In the genomic region with DNA sequence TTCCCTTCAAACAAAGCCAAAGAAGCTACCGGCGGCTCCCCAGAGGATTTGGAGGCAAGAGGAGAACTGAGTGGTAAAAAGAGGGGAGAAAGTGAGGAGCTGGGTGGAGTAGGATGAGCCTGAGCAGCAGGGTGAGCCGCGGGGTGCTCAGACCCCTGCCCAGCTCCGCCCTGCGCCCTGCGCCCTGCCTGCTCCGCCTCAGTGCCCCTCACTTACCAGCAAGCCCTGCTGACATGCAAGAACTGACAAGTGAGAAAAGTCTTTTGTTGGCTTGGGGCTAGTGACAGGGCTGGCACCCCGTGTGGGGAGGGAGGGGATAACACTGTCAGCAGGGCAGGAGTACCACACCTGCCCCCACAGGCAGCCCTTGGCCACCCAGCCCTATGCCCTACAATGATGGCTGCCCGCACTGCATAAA, we compare ENCODE assay signal across 9 mouse cellular contexts.
DNase-seq lines count a peak whose midpoint lies in the region; ATAC-seq and TF ChIP-seq lines count a peak whose summit lies in the region.
"Had no signal": no experiment of that assay in that cellular context is flagged by ENCODE, and none has a peak within 500 bp of the region (broad histone marks: within the 10 kb centered on the region; RNA-seq: fewer than 3 reads in every experiment).

No protein-coding gene starts in this region.

- peak overlapping the region; percentile 70 for H3K4me2 ChIP-seq in lung, embryonic 14.5 days
- peak overlapping the region; percentile 74 for H3K4me2 ChIP-seq in forebrain, embryonic 16.5 days (ENCODE audit: low read length)
- H3K4me2 ChIP-seq in hindbrain, postnatal 0 days (ENCODE audit: low read depth, low read length): peak overlapping the region; percentile 97
- H3K4me2 ChIP-seq in midbrain, embryonic 13.5 days (replicated peaks): peak overlapping the region; percentile 83

- peak; percentile 46 for TF ChIP-seq CTCF in lung, embryonic 14.5 days (IDR thresholded peaks at IDR 0.05; ENCODE audit: low read depth)
- TF ChIP-seq CTCF in hindbrain, postnatal 0 days (IDR thresholded peaks at IDR 0.05; ENCODE audit: low read depth): peak; percentile 72

- ATAC-seq in lung, embryonic 14.5 days (ENCODE audit: insufficient read depth): peak; percentile 93
- ATAC-seq in forebrain, embryonic 16.5 days: peak; percentile 90
- peak; percentile 92 for ATAC-seq in hindbrain, postnatal 0 days
- ATAC-seq in midbrain, embryonic 13.5 days: peak; percentile 98

- H3K27ac ChIP-seq in lung, embryonic 14.5 days (ENCODE audit: low read depth): no peak overlapping the region
- peak overlapping the region; percentile 17; the same call in 1 of the 2 replicates for H3K27ac ChIP-seq in forebrain, embryonic 16.5 days (ENCODE audit: low read length)
- peak overlapping the region; percentile 70 for H3K27ac ChIP-seq in hindbrain, postnatal 0 days
- H3K27ac ChIP-seq in midbrain, embryonic 13.5 days: peak overlapping the region; percentile 5
- H3K27ac ChIP-seq: liver, embryonic 14.5 days had no signal

- H3K4me3 ChIP-seq in lung, embryonic 14.5 days (ENCODE audit: low read depth, low read length): peak overlapping the region; percentile 34
- peak overlapping the region; percentile 58 for H3K4me3 ChIP-seq in forebrain, embryonic 16.5 days (replicated peaks; ENCODE audit: low read length)
- peak overlapping the region; percentile 55 for H3K4me3 ChIP-seq in hindbrain, postnatal 0 days (ENCODE audit: low read length)
- peak overlapping the region; percentile 53 for H3K4me3 ChIP-seq in midbrain, embryonic 13.5 days (replicated peaks)

- no peaks in the 10 kb centered on the region for H3K4me1 ChIP-seq in lung, embryonic 14.5 days (ENCODE audit: insufficient read depth)
- H3K4me1 ChIP-seq in forebrain, embryonic 16.5 days (replicated peaks; ENCODE audit: control insufficient read depth, insufficient read depth, low read length): peaks cover 9% of the 10 kb centered on the region; the same call in 1 of the 2 replicates
- H3K4me1 ChIP-seq in hindbrain, postnatal 0 days (ENCODE audit: insufficient read depth, low read length): peaks cover 3% of the 10 kb centered on the region; the same call in 1 of the 2 replicates
- H3K4me1 ChIP-seq in midbrain, embryonic 13.5 days (replicated peaks): peaks cover 24% of the 10 kb centered on the region

- DNase-seq in lung, embryonic 14.5 days: peak; percentile 44
- DNase-seq in lung, postnatal 25 days (ENCODE audit: low spot score): no peak
- DNase-seq in cerebellum, adult 9-10 months: peak; percentile 83
- DNase-seq in hindbrain, postnatal 0 days (ENCODE audit: low spot score): peak; percentile 69
- no peak for DNase-seq in urinary bladder, postnatal 36 days (ENCODE audit: low spot score in 2 of 2)
- no peak for DNase-seq in MN1 (ENCODE audit: low spot score)

- no peaks in the 10 kb centered on the region for H3K36me3 ChIP-seq in lung, embryonic 14.5 days (ENCODE audit: insufficient read depth)
- no peaks in the 10 kb centered on the region for H3K36me3 ChIP-seq in forebrain, embryonic 16.5 days (ENCODE audit: control insufficient read depth, insufficient read depth)
- no peaks in the 10 kb centered on the region for H3K36me3 ChIP-seq in hindbrain, postnatal 0 days (ENCODE audit: insufficient read depth, low read length)
- H3K36me3 ChIP-seq in midbrain, embryonic 13.5 days: no peaks in the 10 kb centered on the region

- peaks cover 6% of the 10 kb centered on the region; the same call in 1 of the 2 replicates for H3K27me3 ChIP-seq in lung, embryonic 14.5 days (ENCODE audit: insufficient read depth, low read length)
- H3K27me3 ChIP-seq in forebrain, embryonic 16.5 days (replicated peaks; ENCODE audit: control insufficient read depth, insufficient read depth, low read length): no peaks in the 10 kb centered on the region
- no peaks in the 10 kb centered on the region for H3K27me3 ChIP-seq in hindbrain, postnatal 0 days (ENCODE audit: insufficient read depth, low read length)
- H3K27me3 ChIP-seq in midbrain, embryonic 13.5 days: no peaks in the 10 kb centered on the region

- 2% methylated on average over 10 of the region's 10 CpGs for WGBS in lung, embryonic 14.5 days
- WGBS in forebrain, embryonic 16.5 days: 1% methylated on average over 10 of the region's 10 CpGs
- WGBS in hindbrain, postnatal 0 days: 0% methylated on average over 10 of the region's 10 CpGs
- WGBS in midbrain, embryonic 13.5 days: 0% methylated on average over 9 of the region's 10 CpGs

- no peaks in the 10 kb centered on the region for H3K9me3 ChIP-seq in lung, embryonic 14.5 days (ENCODE audit: low read depth, low read length)
- H3K9me3 ChIP-seq in forebrain, embryonic 16.5 days (ENCODE audit: control insufficient read depth, low read length): no peaks in the 10 kb centered on the region
- H3K9me3 ChIP-seq in hindbrain, postnatal 0 days (ENCODE audit: low read length): no peaks in the 10 kb centered on the region
- no peaks in the 10 kb centered on the region for H3K9me3 ChIP-seq in midbrain, embryonic 13.5 days

- H3K9ac ChIP-seq in lung, embryonic 14.5 days: peak overlapping the region; percentile 36; the same call in 1 of the 2 replicates
- peak overlapping the region; percentile 72 for H3K9ac ChIP-seq in forebrain, embryonic 16.5 days (replicated peaks; ENCODE audit: low read depth, low read length)
- H3K9ac ChIP-seq in hindbrain, postnatal 0 days (replicated peaks; ENCODE audit: low read length): peak overlapping the region; percentile 51
- H3K9ac ChIP-seq in midbrain, embryonic 13.5 days (replicated peaks): peak overlapping the region; percentile 70
- H3K9ac ChIP-seq: liver, embryonic 14.5 days had no signal

Comparison
In these comparisons a context has a peak if more than half of its experiments do, and no peak if none do; other contexts are left out.
1. DNase-seq: peak in lung, embryonic 14.5 days (single experiment), cerebellum, adult 9-10 months (single experiment) and hindbrain, postnatal 0 days (single experiment); none in lung, postnatal 25 days (single experiment), urinary bladder, postnatal 36 days (0 of 2) and MN1 (single experiment).
2. Peak in every context shown above with its lines, with median percentiles within 50 percentile points of each other: ATAC-seq, H3K4me2 ChIP-seq, H3K4me3 ChIP-seq and H3K9ac ChIP-seq.